Comparison of ENCODE assay signal across 12 mouse cellular contexts in genomic region chr11:120199766-120200165, GRCm38 (mm10). TPM values are rescaled to one million over a fixed set of nuclear protein-coding genes. Genes with fewer than 3 reads are reported as not detected.
A peak's percentile ranks its signal among the peaks of the same experiment; 100 is the strongest.
DNase-seq lines count a peak whose midpoint lies in the region; ATAC-seq lines count a peak whose summit lies in the region.
"Had no signal": no experiment of that assay in that cellular context is flagged by ENCODE, and none has a peak within 500 bp of the region (broad histone marks: within the 10 kb centered on the region; RNA-seq: fewer than 3 reads in every experiment).

No protein-coding gene starts in this region.

- H3K9ac ChIP-seq in kidney, embryonic 16.5 days (replicated peaks; ENCODE audit: low read length) = 0 out of 2 replicates have a peak overlapping the region, but pooled peaks have one; percentile 11
- no peak overlapping the region for H3K9ac ChIP-seq in stomach, embryonic 15.5 days
- H3K9ac ChIP-seq: hindbrain, embryonic 13.5 days; liver, postnatal 0 days had no signal

- no peak overlapping the region for H3K4me3 ChIP-seq in kidney, embryonic 16.5 days (ENCODE audit: low read length)
- H3K4me3 ChIP-seq in stomach, embryonic 15.5 days (replicated peaks) = no peak overlapping the region
- H3K4me3 ChIP-seq: hindbrain, embryonic 13.5 days; myocyte had no signal

- no peaks in the 10 kb centered on the region for H3K27me3 ChIP-seq in kidney, embryonic 16.5 days (ENCODE audit: insufficient read depth, low read length)
- no peaks in the 10 kb centered on the region for H3K27me3 ChIP-seq in stomach, embryonic 15.5 days (replicated peaks)
- H3K27me3 ChIP-seq: hindbrain, embryonic 13.5 days had no signal

- no peaks in the 10 kb centered on the region for H3K36me3 ChIP-seq in kidney, embryonic 16.5 days (ENCODE audit: insufficient read depth, low read length)
- no peaks in the 10 kb centered on the region for H3K36me3 ChIP-seq in stomach, embryonic 15.5 days
- H3K36me3 ChIP-seq: hindbrain, embryonic 13.5 days had no signal

- ATAC-seq in kidney, embryonic 16.5 days (ENCODE audit: low FRiP score, low TSS enrichment) = 0 out of 2 replicates have a peak, but pooled peaks have one; percentile 46
- ATAC-seq in stomach, embryonic 15.5 days (ENCODE audit: insufficient read depth, low FRiP score, low read depth) = peak; percentile 27; the same call in 1 of the 2 replicates
- ATAC-seq: liver, postnatal 0 days had no signal

- H3K4me1 ChIP-seq in kidney, embryonic 16.5 days (ENCODE audit: insufficient read depth, low read length) = peaks cover 22% of the 10 kb centered on the region
- H3K4me1 ChIP-seq in stomach, embryonic 15.5 days = no peaks in the 10 kb centered on the region; the same call in 1 of the 2 replicates
- H3K4me1 ChIP-seq: hindbrain, embryonic 13.5 days had no signal

- peak; percentile 57 for DNase-seq in adrenal gland, postnatal 14 days
- DNase-seq in adrenal gland, postnatal 36 days = no peak
- DNase-seq in kidney, adult 18-20 months = no peak
- DNase-seq in right cerebral cortex, postnatal 25 days = peak; percentile 47
- no peak for DNase-seq in right cerebral cortex, postnatal 14 days
- no peak for DNase-seq in spleen, adult 12 weeks (ENCODE audit: low spot score)
- DNase-seq: cerebellum, adult 8-10 months; liver, postnatal 0 days had no signal

- WGBS in kidney, embryonic 16.5 days = 56% methylated on average over 7 of the region's 7 CpGs
- 47% methylated on average over 7 of the region's 7 CpGs for WGBS in stomach, embryonic 15.5 days

- peak overlapping the region; percentile 64 for H3K27ac ChIP-seq in kidney, embryonic 16.5 days (ENCODE audit: low read length)
- H3K27ac ChIP-seq in stomach, embryonic 15.5 days = peak overlapping the region; percentile 19; the same call in 1 of the 2 replicates
- H3K27ac ChIP-seq: hindbrain, embryonic 13.5 days had no signal

- H3K4me2 ChIP-seq in kidney, embryonic 16.5 days (replicated peaks; ENCODE audit: low read depth, low read length) = no peak overlapping the region
- no peak overlapping the region for H3K4me2 ChIP-seq in stomach, embryonic 15.5 days
- H3K4me2 ChIP-seq: hindbrain, embryonic 13.5 days had no signal

- H3K9me3 ChIP-seq in kidney, embryonic 16.5 days (ENCODE audit: low read length) = no peaks in the 10 kb centered on the region
- H3K9me3 ChIP-seq in stomach, embryonic 15.5 days = no peaks in the 10 kb centered on the region
- H3K9me3 ChIP-seq: hindbrain, embryonic 13.5 days had no signal

RNA-seq across cellular contexts. Expression of gene Bahcc1, which starts 33.0 kb away (rescaled TPM):
- 12.4 and 17.2 TPM in 2 replicates for total RNA-seq in adrenal gland, postnatal 14 days (2021)
- 10 to 100 TPM; 17.5 TPM for total RNA-seq in adrenal gland, postnatal 36 days (2021)
- 13.2 and 14.2 TPM in 2 replicates for polyA plus RNA-seq in kidney, embryonic 16.5 days (2015; fragmentation: Nextera tagmentation; extraction: Ambion mirVana)
- 7.2 and 7.9 TPM in 2 replicates for polyA plus RNA-seq in stomach, embryonic 15.5 days (2015; fragmentation: Nextera tagmentation; extraction: Ambion mirVana)

RNA-seq across cellular contexts. Expression of gene Slc38a10, which starts 48.6 kb away (rescaled TPM):
- 105 and 115 TPM in 2 replicates for total RNA-seq in adrenal gland, postnatal 14 days (2021)
- 100 to 1,000 TPM; 156 to 163 TPM for total RNA-seq in adrenal gland, postnatal 36 days (2021)
- polyA plus RNA-seq in kidney, embryonic 16.5 days (2015; fragmentation: Nextera tagmentation; extraction: Ambion mirVana) = 132 and 133 TPM in 2 replicates
- polyA plus RNA-seq in stomach, embryonic 15.5 days (2015; fragmentation: Nextera tagmentation; extraction: Ambion mirVana) = 87.2 and 93.5 TPM in 2 replicates

Comparison
In these comparisons a context has a peak if more than half of its experiments do, and no peak if none do; other contexts are left out.
1. DNase-seq: peak in adrenal gland, postnatal 14 days (single experiment) and right cerebral cortex, postnatal 25 days (single experiment); none in adrenal gland, postnatal 36 days (0 of 2), kidney, adult 18-20 months (single experiment), right cerebral cortex, postnatal 14 days (single experiment) and spleen, adult 12 weeks (single experiment).